Mouse (Mus musculus) embryonic facial prominence, embryonic 11.5 days (tissue): Measurements from ENCODE around the gene Pdzd4. TPM values are rescaled to one million over a fixed set of nuclear protein-coding genes. Genes with fewer than 3 reads are reported as not detected.

Experiments used
- ATAC-seq: fragments of 200-750 bp; cut with Nextera tagmentation; replicated peaks from 2 replicates; pipeline ENCODE4 v1.8.0; 2017; ENCODE audit warnings: low read depth; ENCODE audit not compliant: insufficient number of reproducible peaks, low FRiP score, low TSS enrichment
- DNase-seq: peaks from one replicate; pipeline ENCODE4 v3.0.0-alpha.2; 2015; ENCODE audit warnings: low spot score
- H3K27ac ChIP-seq: fragments of 300-500 bp; sonication (generic); replicated peaks from 2 replicates; pipeline ENCODE4 v1.5.1; 2014; ENCODE audit warnings: mild to moderate bottlenecking, low read depth, low read length, control low read depth
- H3K27me3 ChIP-seq: fragments of 300-500 bp; sonication (generic); 2 replicates; pipeline ENCODE4 v1.6.1; 2014; ENCODE audit warnings: mild to moderate bottlenecking, low read length, moderate library complexity, mixed read lengths; ENCODE audit not compliant: control insufficient read depth, insufficient read depth
- H3K36me3 ChIP-seq: fragments of 300-500 bp; sonication (generic); replicated peaks from 2 replicates; pipeline ENCODE4 v1.6.1; 2014; ENCODE audit warnings: low read depth, mild to moderate bottlenecking, low read length, moderate library complexity, mixed read lengths; ENCODE audit not compliant: control insufficient read depth, insufficient read depth
- H3K4me1 ChIP-seq: fragments of 300-500 bp; sonication (generic); 2 replicates; pipeline ENCODE4 v1.6.1; 2014; ENCODE audit warnings: low read length, mixed read lengths; ENCODE audit not compliant: control insufficient read depth, insufficient read depth
- H3K4me2 ChIP-seq: fragments of 300-500 bp; sonication (generic); 2 replicates; pipeline ENCODE4 v1.6.1; 2014; ENCODE audit warnings: low read depth, mild to moderate bottlenecking, control low read depth, low read length, moderate library complexity
- H3K4me3 ChIP-seq: fragments of 300-500 bp; sonication (generic); 2 replicates; pipeline ENCODE4 v1.5.1; 2014; ENCODE audit warnings: low read depth, low read length, control low read depth
- H3K9ac ChIP-seq: fragments of 300-500 bp; sonication (generic); replicated peaks from 2 replicates; pipeline ENCODE4 v1.6.1; 2014; ENCODE audit warnings: mild to moderate bottlenecking, control low read depth, low read length
- H3K9me3 ChIP-seq: fragments of 300-500 bp; sonication (generic); replicated peaks from 2 replicates; pipeline ENCODE4 v1.6.1; 2016; ENCODE audit warnings: mild to moderate bottlenecking, low read length, inconsistent platforms, mixed read lengths; ENCODE audit not compliant: control insufficient read depth
- WGBS: fragments of 180-500 bp; shearing (Covaris S2); extraction: QIAGEN DNeasy Blood & Tissue Kit; methylation state at CpG from one replicate; pipeline ENCODE4 v1.1.7; 2014; 5-methylcytosine and 5-hydroxymethylcytosine counted together
- polyA plus RNA-seq: library from polyadenylated mRNA; unstranded; fragments of >200 nt; fragmentation: Nextera tagmentation; extraction: Ambion mirVana; gene quantifications from 2 replicates; pipeline ENCODE4 v1.2.1, GENCODE M21; 2014

Pdzd4 gene
- polyA plus RNA-seq, 1 experiment from 2014 or later = 0.88 TPM

DNA sequence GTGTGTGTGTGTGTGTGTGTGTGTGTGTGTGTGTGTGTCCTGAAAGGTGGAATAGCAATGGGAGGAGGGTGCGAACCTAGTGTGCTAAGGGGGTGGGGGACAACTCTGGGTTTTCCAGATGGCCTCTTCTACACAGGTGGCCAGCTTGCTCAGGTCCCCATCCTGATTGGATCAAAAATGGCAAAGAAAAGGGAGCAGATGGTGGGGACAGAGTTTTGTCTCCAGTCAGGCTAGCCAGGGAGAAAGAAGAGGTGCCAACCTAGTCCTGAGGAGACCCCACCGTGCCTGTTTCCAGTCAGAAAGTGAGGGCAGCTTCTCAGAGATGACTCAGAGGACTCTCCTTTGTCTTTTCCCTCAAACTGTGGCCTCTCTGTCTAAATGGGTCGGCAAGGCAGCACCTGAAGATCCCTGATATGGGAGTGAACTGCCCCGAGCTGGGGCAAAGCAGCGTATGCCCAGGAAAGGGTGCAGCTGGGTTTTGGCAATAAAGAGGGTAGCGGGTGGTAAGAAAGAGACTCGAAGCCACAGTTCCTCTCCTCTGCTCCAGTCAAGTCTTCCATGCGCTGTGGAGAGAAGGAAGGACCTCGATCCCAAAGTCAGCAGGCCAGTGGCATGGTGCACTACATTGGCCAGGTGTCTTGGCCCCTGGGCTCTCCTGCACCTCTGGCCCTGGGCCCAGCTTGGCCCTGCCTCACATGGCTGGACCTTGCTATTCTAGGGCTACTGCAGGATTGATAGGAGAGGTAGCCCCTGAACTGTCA is 29.7 kb upstream of the Pdzd4 start:
- Histone ChIP-seq H3K36me3 (no peaks in the 10 kb centered on the region), H3K9ac (no peak overlapping the region), H3K4me2 (no peak overlapping the region), H3K27me3 (no peaks in the 10 kb centered on the region), H3K4me1 (no peaks in the 10 kb centered on the region), H3K4me3 (no peak overlapping the region), H3K27ac (no peak overlapping the region), H3K9me3 (no peaks in the 10 kb centered on the region)
- 81% methylated on average over 9 of the region's 9 CpGs for WGBS
- no peak for ATAC-seq
- DNase-seq = no peak

DNA sequence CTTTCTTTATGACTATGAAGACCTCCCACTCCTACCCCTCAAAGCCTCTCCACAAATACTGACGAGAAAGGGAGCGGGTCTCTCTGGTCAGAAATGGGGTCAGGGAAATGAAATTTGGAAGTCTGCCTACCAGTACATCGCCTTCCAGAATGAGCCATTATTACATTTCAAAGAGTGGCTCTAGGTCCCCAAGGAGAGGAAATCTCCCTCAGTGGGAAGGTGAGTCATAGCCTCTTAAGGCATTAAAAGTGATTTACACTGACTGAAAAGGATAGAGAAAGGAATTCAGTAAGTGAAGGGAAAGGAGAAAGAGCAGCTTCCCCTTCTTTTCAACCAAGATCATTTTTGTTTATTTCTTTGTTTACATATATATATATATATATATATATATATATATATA is 11.9 kb upstream of the Pdzd4 start:
- no peaks in the 10 kb centered on the region for H3K36me3 ChIP-seq
- DNase-seq = no peak
- H3K9ac ChIP-seq = no peak overlapping the region
- H3K27me3 ChIP-seq = no peaks in the 10 kb centered on the region
- no peak overlapping the region for H3K27ac ChIP-seq
- no peak for ATAC-seq
- no peak overlapping the region for H3K4me2 ChIP-seq
- 78% methylated on average over 3 of the region's 3 CpGs for WGBS
- H3K4me3 ChIP-seq = no peak overlapping the region
- no peaks in the 10 kb centered on the region for H3K4me1 ChIP-seq
- H3K9me3 ChIP-seq = no peaks in the 10 kb centered on the region

DNA sequence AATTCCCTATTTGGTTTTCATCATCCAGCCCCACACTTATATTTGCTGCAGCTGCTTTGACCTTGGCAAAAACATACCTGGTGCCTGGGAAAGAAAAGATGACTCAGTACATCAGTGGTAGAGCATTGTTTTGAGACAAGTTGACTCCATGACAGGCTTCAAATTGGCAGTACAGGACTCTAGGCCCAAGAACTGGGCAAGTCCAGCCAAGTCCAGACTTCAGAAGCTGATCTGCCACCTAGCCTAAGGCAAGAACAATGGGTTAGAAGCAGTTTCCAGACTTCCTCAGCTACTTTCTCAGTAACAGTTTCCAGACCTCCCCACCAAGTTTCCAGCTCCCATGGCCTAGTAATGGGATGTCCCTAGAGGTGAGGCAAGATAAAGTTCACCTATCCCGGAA is 11.0 kb upstream of the Pdzd4 start:
- H3K4me2 ChIP-seq = no peak overlapping the region
- no peaks in the 10 kb centered on the region for H3K9me3 ChIP-seq
- no peak overlapping the region for H3K27ac ChIP-seq
- 76% methylated on average over 1 of the region's 1 CpGs for WGBS
- ATAC-seq = no peak
- no peak overlapping the region for H3K4me3 ChIP-seq
- DNase-seq = no peak
- H3K36me3 ChIP-seq = no peaks in the 10 kb centered on the region
- no peak overlapping the region for H3K9ac ChIP-seq
- no peaks in the 10 kb centered on the region for H3K4me1 ChIP-seq
- H3K27me3 ChIP-seq = no peaks in the 10 kb centered on the region

DNA sequence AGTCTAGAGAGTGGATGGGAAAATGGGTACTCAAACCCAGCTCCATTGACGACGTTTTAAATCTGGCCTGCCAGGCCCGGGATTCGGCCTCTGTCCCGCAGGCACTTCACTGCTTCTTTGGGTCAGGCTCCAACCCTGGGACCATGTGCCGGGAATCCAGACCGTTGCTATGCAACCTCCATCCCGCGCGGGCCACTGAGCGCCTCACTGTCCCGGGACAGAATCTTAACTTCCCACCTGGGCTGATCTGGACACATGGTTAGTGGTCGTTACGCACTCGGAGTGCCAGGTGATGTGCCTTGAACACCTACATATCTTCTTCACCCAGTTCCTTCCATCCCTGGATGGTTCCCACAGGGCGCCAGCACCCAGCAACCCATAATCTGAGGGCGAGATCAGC is 1.0 kb downstream of the Pdzd4 start:
- peak overlapping the region; percentile 66 for H3K4me2 ChIP-seq
- 26% methylated on average over 17 of the region's 17 CpGs for WGBS
- H3K4me1 ChIP-seq = no peaks in the 10 kb centered on the region
- ATAC-seq = peak; percentile 54
- DNase-seq = peak; percentile 8
- H3K36me3 ChIP-seq = no peaks in the 10 kb centered on the region
- H3K27ac ChIP-seq = no peak overlapping the region
- peak overlapping the region; percentile 18; the same call in 1 of the 2 replicates for H3K9ac ChIP-seq
- peak overlapping the region; percentile 54 for H3K4me3 ChIP-seq
- H3K27me3 ChIP-seq = peaks cover 2% of the 10 kb centered on the region; the same call in 1 of the 2 replicates
- H3K9me3 ChIP-seq = no peaks in the 10 kb centered on the region

DNA sequence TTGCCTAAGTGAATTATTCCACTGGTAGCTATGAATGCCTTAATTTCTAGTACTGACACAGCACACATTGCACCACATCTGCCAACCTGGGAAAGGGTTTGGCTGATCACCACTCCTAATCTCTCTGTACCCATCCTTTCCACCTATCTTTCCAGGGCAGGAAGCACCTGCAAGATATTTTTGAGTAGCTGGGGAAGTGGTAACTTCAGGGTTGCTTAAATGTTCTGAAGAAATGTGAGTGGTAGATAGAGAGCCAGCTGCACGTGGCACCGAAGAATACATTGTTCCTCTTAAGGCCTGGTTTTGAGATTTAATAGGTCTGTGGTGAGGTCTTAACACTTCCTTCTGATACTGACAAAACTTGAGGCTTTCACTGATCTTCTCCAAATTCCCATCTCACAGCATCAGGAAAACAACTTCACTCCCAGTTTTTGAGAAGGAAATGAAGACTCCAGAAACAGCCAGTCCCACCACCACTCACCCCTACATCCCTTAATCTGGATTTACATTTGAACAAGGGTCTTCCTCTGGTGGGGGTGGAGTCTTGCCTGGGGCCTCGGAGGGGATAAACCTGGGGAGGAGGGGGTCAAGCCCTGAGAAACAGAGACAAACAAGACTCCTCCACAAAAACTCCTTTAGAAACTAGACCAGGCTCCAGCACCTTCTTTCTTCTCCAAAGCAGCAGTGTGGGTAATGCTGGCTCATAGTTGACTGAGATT is 8.0 kb downstream of the Pdzd4 start:
- Histone ChIP-seq H3K9me3 (no peaks in the 10 kb centered on the region), H3K36me3 (no peaks in the 10 kb centered on the region), H3K9ac (no peak overlapping the region), H3K27me3 (no peaks in the 10 kb centered on the region), H3K27ac (no peak overlapping the region), H3K4me1 (no peaks in the 10 kb centered on the region), H3K4me2 (no peak overlapping the region), H3K4me3 (no peak overlapping the region)
- no peak for ATAC-seq
- 49% methylated on average over 3 of the region's 3 CpGs for WGBS
- no peak for DNase-seq

DNA sequence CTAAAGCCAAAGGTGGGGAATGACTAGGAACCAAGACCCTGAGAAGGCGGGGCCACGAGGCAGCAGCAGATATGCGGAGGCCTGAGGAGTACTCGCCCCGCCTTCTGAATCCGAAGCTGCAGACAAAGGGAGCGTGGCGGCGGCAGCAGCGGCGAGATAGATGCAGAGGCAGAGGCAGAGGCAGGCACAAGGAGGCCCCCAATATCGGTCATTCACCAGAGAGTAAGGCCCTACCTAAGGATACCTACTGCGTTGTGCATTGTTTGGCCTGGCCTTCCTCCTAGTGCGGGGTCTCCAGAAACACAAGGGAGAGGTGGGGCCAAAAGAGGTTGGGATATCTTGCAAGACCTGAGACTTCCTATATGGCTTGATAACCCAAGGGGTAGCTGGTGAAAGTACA is 9.7 kb downstream of the Pdzd4 start:
- Histone ChIP-seq H3K4me2 (peak overlapping the region; percentile 28), H3K4me3 (peak overlapping the region; percentile 26), H3K27me3 (no peaks in the 10 kb centered on the region), H3K27ac (no peak overlapping the region), H3K4me1 (no peaks in the 10 kb centered on the region), H3K36me3 (no peaks in the 10 kb centered on the region), H3K9ac (peak overlapping the region; percentile 63), H3K9me3 (no peaks in the 10 kb centered on the region)
- peak; percentile 60 for DNase-seq
- WGBS = 18% methylated on average over 14 of the region's 14 CpGs
- ATAC-seq = no peak

DNA sequence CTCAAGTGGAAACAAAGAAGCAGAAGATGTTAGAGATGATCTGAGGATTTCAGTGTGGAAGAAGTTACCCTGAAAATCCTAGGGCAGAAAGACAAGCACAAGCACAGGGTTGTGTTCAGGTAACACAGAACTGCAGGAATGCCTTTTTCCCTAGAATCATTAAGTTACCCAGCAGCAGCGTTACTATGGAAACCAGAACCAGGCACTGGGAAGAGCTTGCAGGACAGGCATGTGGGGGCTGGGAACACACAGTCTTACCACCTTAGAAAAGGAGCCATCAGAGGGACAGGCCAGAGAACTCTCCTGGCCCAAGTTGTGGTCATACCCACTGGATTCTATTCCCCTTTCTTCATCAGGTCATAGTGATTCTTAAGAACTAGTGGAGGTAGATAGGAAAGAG is 19.0 kb downstream of the Pdzd4 start:
- Histone ChIP-seq H3K9me3 (no peaks in the 10 kb centered on the region), H3K27ac (no peak overlapping the region), H3K4me3 (no peak overlapping the region), H3K36me3 (no peaks in the 10 kb centered on the region), H3K27me3 (no peaks in the 10 kb centered on the region), H3K9ac (no peak overlapping the region), H3K4me1 (no peaks in the 10 kb centered on the region), H3K4me2 (no peak overlapping the region)
- WGBS = 47% methylated on average over 1 of the region's 1 CpGs
- DNase-seq = peak; percentile 18
- ATAC-seq = no peak

DNA sequence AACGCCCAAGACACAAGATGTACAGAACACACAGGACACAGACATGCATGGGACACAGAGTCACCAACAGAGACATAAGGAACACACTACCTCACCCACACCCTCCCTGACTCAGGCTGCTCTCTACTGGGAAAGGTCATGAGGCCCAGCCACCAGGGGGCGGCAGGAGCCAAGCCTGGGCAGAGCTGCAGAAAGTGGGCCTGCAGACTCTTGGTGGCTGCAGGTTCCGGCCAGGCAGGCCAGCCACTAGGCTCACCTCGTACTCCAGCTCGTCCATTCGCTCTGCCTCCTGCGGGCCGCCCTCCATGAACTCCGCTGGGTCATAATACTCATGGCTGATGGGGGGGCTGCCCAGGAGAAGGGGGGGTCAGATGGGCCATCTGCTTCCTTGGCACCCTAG is 26.3 kb downstream of the Pdzd4 start:
- ATAC-seq (peak; percentile 84), DNase-seq (peak; percentile 63)
- H3K9me3 ChIP-seq = no peaks in the 10 kb centered on the region
- H3K36me3 ChIP-seq = no peaks in the 10 kb centered on the region
- no peak overlapping the region for H3K9ac ChIP-seq
- no peaks in the 10 kb centered on the region for H3K4me1 ChIP-seq
- H3K27me3 ChIP-seq = no peaks in the 10 kb centered on the region
- H3K4me2 ChIP-seq = no peak overlapping the region
- 33% methylated on average over 9 of the region's 9 CpGs for WGBS
- H3K27ac ChIP-seq = no peak overlapping the region
- H3K4me3 ChIP-seq = no peak overlapping the region
